Mouse (Mus musculus): ENCODE measurements around the gene Fmnl1.
A peak's percentile ranks its signal among the peaks of the same experiment; 100 is the strongest.

Gene Fmnl1

DNA sequence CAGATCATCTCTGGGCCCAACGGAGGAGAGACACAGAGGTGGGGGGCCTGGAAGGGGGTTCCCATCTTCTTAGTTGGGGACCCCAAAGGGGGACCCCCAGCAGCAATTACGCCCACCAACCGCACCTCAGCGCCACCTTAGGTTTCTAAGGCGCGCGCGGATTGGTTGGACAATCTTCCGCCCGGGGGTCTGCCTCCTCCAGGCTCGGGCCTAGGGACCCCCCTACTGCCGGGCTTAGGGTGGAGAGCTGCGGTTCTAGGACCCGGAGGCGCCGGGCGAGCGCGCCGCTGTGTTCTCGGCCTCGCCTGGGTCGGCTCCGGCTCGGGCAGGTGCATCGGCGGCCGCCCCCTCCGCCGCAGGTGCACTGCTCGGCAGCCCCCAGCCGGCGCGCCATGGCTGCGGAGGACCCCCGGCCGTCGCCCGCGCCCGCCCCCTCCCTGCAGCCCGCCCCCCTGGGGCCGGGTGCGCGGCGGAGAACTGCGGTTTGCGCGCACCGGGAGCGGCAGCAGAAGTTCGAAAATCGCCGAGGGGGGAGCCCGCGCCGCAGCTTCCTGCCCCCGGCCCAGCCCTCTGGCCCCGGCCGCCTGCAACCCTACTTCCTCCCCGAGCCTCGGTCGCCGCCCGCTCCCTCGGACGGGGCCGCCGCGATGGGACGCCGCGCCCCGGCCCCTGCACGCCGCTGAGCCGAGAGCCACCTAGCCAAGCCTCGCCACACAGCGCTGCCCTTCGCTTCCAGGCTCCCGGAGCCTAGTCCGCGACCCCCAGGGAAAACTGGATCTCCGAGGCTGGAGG lies at the start of gene Fmnl1:
Gene Fmnl1 (plus strand): TSS at position 614 of the 792 bp plus-strand sequence.
- no peak for DNase-seq

- DNase-seq, result peak; percentile 84
These were observed 39.0 kb upstream of the Fmnl1 start, which contains the start of gene Hexim2 for GRCm38 (mm10) chr11:103131701-103132575. Gene Hexim2, plus strand, starts transcription at chr11:103132429.

DNA sequence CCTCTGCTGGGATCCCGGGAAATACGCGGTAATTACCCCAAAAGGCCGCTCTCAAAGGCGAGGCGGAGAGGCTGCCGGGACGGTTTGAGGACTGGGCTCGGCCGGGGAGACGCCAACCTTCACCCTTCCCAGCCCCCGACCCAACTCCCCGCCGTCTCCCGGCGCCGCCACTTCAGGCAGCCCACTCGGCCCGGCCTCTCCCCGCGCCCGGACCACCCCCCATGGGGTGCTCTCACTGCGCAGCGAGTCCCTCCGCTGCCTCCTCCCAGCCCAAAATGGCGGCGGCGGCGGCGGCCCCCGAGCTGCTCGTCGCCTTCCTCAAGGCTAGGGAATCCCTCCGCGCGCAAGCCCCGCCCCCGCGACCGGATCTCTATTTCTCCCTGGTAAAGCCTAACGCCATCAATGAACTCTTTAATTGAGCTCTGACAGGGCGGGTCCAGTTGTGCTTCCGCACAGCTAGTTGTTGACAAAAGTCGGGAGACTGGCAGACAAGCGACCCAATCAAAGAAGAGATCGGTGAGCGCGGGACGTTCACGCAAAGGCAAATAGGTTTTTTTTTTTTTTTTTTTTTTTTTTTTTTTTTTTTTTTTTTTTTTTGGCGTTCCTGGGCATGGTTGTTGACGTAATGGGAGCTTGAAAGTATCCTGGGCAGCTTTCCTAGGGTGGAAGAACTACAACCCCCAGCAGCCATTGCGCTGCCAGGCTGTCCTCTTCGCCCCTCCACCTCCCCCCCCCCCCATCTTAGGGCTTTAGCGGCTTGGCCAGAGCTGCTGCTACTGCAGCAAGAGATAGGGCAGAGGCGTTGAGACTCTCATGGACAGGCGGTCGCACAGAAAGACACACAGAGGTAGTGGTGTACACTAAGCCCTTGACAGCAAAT lies 38.1 kb upstream of the Fmnl1 start:
- peak; percentile 100 for DNase-seq

DNA sequence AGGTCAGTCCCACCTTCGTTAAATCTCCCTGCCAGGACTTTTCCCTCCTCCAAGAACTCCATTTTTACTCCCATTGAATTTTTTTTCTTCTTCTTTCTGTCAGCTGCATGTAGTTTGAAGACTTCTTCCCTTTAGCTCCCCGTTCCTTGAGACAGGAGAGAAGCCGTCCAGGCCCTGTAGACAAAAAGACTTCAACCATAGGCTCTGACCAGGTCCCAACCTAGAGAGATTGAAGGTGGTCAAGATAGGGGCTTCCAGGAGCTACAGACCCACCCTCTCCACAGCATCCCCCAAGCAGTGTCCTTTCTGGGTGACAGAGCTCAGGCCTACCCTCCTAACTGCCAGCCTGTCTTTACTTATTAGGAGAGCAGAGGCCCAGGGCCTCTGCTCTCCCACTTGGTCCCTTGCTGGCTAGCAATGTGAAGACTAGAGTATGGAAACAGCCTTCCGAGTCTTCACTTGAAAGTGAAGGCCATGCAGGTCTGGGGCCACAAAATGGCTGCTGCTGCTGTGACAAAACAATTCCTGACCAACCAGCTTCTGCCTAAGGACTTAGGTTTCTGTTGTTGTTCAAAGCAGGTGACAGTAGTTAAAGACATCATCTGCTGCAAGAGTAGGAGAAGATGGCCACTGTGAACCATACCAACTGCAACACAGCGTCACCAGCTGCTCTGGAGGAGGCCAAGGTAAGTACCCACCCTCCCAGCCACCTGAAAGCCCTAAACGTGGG lies 37.3 kb upstream of the Fmnl1 start:
- DNase-seq, result peak; percentile 74

DNA sequence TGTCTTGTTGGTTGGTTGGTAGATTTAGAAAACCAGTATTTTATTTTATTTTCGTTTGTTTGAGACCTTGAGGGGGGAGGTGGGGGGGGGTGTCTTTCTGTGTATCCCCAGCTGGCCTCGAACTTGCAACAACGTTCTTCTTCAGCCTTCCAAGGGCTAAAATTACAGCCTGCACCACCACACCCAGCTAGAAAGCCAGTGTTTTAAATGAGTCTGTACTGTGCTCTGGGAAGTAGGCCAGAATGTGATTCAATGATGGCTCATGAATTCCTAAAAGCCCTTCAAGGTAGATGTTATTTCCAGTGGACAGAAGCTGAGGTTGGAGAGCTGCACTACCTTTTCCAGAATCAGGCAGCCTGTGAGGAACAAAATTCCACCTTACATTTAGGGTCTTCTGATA lies 36.7 kb upstream of the Fmnl1 start:
- peak; percentile 76 for DNase-seq

DNA sequence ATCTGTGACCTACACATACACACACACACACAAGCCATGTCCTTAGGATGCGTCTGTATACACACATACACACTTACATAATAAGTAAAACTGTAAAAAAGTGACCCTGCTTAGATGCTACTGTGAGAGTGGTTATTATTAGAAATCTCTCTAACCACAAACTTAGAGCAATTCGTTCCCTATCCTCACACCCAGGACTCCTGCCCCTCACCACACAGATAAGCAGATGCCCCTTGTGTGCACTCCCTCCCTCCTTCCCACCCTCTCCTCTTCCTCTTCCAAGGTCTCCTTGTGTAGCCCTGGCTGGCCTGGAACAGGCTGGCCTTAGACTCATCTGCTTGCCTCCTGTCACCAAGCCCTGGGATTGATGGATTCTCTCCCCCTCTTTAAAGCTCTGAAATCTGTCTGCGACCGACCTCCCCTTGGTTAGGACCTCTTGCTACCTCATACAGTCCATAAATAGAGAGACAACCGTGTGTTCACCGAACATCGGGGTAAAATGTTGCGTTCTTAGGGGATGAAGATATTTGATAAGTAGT lies 34.8 kb upstream of the Fmnl1 start:
- DNase-seq, result peak; percentile 55

DNA sequence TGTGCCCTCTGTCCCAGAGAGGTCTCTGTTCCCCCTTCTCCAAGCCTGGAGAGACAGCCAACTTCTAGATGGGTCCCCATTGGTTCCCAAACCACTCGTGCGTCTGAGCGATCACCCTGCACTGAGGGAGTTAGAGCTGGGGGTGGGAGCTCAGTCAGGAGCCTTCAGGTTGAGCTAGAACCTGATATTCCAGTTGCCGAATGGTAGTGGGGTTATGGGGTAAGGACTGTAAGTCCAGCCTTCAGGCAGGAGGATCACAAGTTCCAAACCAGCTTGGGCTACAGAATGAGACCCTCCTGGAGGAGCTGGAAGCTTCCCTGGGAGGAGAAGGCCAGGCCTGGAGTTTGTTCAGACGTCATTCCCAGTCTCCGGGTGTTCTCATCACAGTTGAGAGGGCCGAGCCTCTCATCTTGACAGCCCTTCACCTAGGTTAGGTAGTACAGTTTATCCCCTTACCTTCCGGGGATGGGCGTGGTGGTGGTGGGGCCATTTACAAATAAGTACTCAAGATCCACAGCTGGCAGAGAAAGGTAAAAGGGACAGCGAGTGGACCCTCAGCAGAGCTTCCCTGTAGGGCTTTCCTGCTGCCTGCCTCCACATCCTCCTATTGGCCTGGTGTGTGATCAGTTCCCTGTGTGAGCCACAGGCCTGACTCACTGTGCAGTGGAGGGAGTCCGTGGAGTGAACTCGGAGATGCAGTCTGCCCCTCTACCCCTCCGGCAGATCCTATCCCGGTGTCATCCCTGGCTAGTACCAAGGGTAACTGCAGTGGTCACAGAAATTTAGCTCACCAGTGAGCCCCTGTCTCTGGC lies 30.8 kb upstream of the Fmnl1 start:
- DNase-seq, result no peak

DNA sequence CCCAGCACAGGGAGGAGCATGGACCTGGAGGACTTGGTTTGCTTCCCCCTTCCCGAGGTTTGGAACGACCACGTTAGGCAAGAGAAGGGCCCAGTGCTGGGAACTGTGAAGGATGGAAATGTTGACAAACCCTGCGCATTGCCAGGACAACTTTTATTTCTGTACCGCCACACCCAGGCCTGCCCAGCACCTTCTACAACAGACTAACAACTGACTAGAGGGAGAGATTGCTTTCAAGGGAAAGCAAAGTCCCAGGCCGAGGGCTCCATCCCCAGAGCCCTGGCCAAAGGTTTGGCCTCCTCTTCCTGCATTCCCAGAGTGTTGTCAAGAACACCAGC lies 30.2 kb upstream of the Fmnl1 start:
- DNase-seq, result no peak

DNA sequence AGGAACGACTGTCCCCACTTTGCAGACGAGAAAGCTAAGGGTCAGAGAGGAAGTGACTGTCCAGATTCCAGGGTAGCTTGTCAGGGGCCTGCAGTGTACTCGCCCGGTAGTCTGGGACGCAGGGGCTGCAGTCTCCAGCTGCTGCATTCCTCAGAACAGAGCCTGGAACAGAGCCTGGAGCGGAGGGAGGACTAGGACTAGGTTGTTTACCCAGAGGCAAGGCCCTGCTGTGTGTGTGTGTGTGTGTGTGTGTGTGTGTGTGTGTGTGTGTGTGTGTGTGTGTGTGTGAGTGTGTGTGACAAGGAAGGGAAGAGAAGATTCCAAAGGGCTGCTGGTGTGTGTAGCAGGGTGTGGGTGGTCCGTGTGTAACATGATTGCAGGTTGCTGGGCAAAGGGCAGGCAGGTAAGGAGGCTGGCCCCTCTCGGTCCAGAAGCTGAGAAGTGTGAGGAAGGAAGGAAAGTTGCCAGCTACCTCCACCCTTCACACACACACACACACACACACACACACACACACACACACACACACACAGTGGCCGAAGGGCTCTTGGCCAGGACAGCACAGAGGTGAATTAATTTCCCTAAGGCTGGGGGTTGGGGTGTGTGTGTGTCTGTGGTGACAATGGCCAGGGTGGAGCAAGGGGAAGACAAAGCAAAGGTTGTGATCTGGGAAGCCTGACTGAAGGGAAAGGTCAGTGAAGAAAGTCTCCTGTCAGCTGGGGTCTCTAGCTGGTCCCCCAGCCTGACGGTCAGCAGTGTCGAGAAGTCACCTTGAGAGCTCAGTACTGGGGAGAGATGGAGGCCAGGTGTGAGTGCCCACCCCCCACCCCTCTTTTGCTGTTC lies 29.6 kb upstream of the Fmnl1 start:
- DNase-seq, result no peak

GRCm38 (mm10) chr11:103141944-103142255 lies 29.0 kb upstream of the Fmnl1 start:
- no peak for DNase-seq

GRCm38 (mm10) chr11:103142441-103143182 lies 28.3 kb upstream of the Fmnl1 start:
- peak; percentile 95 for DNase-seq

DNA sequence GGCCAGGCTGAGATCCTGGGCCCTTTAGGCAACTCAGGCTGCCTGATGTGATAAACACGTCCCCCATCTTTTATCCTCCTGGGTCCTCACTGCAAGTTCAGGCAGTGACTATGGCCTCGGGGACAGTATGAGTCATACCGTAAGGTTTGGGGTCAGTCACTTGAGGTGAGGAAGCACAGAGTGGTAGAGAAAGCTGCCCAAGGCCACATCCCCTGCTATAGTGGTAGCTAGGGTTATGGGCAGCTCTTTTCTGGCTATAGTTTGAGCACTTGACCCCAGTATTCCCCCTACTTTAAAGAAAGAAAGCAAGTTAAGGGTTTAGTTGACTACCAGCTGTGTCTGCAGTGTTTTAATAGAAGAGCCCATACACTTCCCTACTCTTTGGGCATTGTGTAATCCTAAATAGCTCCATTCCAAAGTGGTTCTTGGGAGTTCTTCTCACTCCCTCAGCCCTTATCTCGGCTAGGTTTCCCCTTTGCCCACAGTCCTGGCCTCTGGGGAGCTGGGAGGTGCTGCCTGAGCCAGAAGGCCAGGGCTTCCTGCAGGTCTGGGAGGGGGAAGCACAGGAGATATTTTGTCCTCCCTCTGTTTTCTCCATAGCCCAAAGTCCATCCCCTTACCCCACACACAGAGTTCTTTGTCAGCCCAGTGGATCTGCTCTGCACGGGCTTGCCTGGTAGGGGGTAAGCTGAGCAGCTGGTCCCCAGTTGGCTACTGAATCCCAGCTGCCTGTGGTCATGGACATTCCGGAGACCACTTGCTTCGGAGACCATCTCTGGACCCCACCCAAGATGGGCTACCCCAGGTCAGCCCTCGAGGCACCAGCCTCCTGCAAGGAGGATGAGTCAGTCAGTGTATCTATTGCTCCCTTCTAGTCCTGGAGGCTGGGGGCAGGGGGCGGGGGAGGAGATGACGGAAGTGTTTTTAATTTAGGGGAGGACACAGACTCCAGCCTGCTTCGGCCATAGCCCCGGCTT lies 26.3 kb upstream of the Fmnl1 start:
- no peak for DNase-seq

DNA sequence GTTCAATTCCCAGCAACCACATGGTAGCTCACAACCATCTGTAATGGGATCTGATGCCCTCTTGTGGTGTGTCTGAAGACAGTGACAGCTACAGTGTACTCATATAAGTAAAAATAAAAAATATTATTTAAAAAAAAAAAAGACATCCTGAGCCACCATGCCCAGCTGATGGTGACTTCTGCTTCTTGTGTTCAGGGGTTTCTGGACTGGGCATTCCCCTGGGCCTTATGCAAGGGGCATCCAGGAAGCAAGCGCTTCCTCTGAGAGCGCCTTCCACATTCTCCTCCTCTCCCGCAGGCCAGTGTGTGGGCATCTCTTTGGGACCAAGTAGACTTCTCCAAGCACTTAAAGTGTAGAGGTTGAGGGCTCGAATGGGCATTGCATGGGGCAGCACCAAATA lies 24.5 kb upstream of the Fmnl1 start:
- no peak for DNase-seq

DNA sequence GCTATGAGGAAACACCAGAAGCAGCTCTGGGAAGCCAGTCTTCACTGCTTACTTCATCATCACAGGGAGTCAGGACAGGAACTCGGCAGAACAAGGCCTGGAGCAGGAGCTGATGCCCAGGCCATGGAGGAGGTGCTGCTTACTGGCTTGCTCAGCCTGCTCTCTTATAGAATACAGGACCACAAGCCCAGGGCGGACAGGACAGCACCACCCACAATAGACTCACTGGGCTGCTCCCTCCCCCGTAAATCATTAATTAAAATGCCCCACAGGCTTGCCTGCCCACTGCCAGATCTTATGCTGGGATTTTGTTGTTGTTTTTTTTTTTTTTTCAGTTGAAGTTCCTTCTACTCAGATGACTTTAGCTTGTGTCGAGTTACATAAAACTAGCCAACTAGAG lies 23.1 kb upstream of the Fmnl1 start:
- DNase-seq, result no peak

DNA sequence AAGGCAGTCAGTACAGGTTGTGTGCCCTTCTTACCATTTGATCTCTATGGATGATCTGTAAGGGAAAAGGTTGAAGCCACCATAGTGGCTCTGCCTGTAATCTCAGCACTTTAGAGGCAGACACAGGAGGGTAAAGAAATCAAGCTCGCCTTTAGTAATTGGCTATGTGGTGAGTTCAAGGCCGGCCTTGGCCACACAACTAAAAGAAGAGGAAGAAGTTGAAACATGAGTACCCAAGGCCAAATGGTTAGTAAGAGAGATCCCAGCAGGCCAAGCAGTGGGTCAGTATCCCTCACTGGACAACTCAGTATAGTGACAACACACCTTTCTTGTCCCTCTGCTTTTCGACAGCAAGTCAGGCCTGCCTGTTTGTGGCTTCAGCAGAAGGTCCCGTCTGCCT lies 21.1 kb upstream of the Fmnl1 start:
- DNase-seq, result no peak

- peak; percentile 97 for DNase-seq
These were observed 12.1 kb upstream of the Fmnl1 start for GRCm38 (mm10) chr11:103158621-103159478.

DNA sequence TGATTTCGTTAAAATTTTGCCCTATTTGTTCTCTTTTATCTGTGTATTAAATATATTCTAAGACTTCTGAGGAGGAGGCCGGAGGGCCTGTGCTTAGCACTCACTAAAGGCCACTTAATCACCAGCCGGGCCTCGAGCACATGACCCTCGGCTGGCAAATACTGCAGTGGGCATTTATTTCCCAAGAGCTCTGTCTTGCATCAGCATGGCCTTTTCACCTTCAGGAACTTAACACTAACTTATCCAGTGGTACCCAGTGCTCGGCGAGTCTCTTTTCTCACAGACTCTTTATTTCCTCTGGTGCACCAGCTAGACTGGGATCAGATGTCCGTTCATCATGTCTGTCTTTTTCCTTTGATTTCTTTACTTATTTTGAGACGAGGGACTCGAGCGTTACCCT lies 10.2 kb upstream of the Fmnl1 start:
- DNase-seq, result no peak

All from cerebellum, adult 9-10 months (tissue).